Mouse (Mus musculus) heart, adult 18-20 months (tissue): ENCODE measurements around the gene Ikzf5. TPM values are rescaled to one million over a fixed set of nuclear protein-coding genes. Genes with fewer than 3 reads are reported as not detected.
A peak's percentile ranks its signal among the peaks of the same experiment; 100 is the strongest.
"Not testable (repeated sequence)": the region's sequence is repeated elsewhere in the genome, so short reads cannot be mapped to it uniquely, and the experiment has no call there.

Experiments
- DNase-seq, 2 experiments: peaks; one replicate each; pipeline ENCODE4 v3.0.0; 2021 to 2022; ENCODE audit warnings: mixed read lengths in 1 of 2
- long read RNA-seq, 2 experiments: library from polyadenylated mRNA; stranded (forward); transcript quantifications; one replicate each; pipeline ENCODE4 v2.0.0; 2021
- total RNA-seq, 2 experiments: library from RNA; stranded (reverse); gene quantifications; 2 replicates each; pipeline ENCODE4 v1.2.3; 2021

Ikzf5 gene
- total RNA-seq, result 10 to 100 TPM; 29.2 to 37.8 TPM
- long read RNA-seq, experiment 1, full-length matches to known transcripts, result 10 of 11 reads
- long read RNA-seq, experiment 1, partial matches to known transcripts, result 0 of 11 reads
- long read RNA-seq, experiment 1, other reads (novel, unspliced or antisense), result 1 of 11 reads
- long read RNA-seq, experiment 2, full-length matches to known transcripts, result 5 of 6 reads
- long read RNA-seq, experiment 2, partial matches to known transcripts, result 0 of 6 reads
- long read RNA-seq, experiment 2, other reads (novel, unspliced or antisense), result 1 of 6 reads

DNA sequence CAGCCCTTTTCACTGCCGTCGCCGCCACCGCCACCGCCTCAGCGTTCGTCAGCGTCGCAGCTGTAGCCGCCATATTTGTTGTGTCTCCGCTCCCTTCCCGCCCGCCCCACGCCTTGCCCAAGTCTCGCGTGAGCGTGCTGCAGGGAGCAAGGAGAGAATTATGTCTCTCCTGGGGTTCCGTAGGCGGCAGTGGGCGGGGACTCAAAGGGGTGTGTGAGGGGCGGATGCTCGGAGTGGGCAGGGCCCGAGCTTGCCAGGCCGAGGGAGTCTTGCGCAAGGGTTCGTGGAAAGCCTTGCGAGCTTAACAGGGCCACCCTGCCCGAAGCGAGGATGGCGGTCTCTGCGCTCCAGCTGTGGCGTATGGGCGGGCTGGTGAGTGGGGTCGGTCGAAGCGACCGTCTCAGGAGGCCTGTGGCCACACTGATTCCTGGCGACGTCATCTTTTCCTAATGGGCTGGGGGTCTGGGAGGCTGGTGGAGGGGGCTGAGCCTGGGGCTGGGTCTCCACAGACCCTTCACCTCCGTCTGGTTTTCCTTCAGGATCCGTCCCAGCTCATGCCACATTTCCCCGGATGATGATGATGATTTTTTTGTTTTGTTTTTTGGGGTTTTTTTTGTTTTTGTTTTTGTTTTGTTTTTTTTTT, at the start of gene Ikzf5, which contains the start of gene Acadsb:
Ikzf5 (minus strand) TSS at position 106 of the 643 bp plus-strand sequence.
Acadsb (plus strand) TSS at position 186 of the 643 bp plus-strand sequence.
- DNase-seq, result peak; percentile 100

- no peak for DNase-seq
These were observed 46.4 kb upstream of the Ikzf5 start for GRCm38 (mm10) chr7:131456714-131457113.

GRCm38 (mm10) chr7:131437051-131437450, 26.7 kb upstream of the Ikzf5 start:
- DNase-seq, result no peak

- no peak for DNase-seq
These were observed 24.0 kb upstream of the Ikzf5 start for GRCm38 (mm10) chr7:131434276-131434675.

- peak in 1 of 2 experiments; percentile 48 for DNase-seq
These were observed 21.9 kb upstream of the Ikzf5 start for GRCm38 (mm10) chr7:131432244-131432643.

DNA sequence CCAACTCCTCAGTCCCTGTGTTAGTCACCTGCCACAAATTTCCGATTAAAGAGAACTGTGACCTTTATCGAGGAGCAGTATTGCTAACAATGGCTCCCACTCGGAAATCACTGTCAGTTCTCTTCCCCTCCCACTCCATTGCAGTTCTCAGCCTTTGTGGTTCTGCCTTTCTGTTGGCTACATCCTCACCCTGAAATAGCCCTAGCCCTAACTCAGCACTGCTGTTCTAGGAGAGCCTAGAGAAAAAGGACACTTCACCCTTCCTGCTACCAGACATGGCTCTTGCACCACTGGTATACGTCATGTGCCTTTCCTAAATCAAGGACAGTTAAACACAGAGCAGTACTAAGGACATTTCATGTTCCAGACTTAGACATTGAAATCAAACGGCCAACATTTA, 17.0 kb upstream of the Ikzf5 start:
- no peak for DNase-seq

DNA sequence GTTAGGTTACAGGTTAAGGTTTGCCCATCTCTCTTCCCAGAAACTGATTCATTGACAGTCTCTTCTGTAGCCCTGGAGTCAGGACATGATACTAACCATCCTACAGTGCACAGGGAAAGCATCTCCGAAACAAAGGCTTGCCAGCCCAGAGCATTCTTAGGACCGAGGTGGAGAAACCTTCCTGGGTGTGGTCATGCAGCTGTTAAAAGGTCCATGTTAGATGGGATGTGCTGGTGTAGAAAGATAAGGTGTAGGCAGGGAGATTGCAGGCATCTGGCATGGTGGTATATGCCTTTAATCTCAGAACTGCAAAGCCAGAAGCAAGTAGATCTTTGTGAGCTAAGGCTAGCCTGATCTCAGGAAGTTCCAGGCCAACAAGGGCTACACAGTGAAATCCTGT, 14.6 kb upstream of the Ikzf5 start:
- DNase-seq, result no peak

GRCm38 (mm10) chr7:131417605-131418004, 7.3 kb upstream of the Ikzf5 start:
- DNase-seq, result no peak

- not testable (repeated sequence) for DNase-seq
These were observed 6.4 kb upstream of the Ikzf5 start for GRCm38 (mm10) chr7:131416742-131417141.

DNA sequence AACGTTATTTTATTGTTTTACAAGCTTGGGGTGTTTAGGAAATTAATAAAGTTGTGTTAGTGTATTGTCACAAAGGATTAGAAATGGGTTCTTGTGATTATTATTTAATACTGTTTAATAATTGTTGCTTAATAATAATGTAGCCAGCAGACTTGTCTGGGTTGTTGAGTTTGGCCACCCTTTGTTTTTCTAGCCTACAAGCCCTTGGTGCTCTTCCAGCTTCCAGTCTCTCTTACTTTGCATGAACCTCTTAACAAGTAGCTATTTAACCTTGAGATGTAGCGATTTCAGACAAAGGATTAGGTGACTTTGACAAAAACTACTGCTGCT, 1.6 kb upstream of the Ikzf5 start:
- DNase-seq, result no peak

DNA sequence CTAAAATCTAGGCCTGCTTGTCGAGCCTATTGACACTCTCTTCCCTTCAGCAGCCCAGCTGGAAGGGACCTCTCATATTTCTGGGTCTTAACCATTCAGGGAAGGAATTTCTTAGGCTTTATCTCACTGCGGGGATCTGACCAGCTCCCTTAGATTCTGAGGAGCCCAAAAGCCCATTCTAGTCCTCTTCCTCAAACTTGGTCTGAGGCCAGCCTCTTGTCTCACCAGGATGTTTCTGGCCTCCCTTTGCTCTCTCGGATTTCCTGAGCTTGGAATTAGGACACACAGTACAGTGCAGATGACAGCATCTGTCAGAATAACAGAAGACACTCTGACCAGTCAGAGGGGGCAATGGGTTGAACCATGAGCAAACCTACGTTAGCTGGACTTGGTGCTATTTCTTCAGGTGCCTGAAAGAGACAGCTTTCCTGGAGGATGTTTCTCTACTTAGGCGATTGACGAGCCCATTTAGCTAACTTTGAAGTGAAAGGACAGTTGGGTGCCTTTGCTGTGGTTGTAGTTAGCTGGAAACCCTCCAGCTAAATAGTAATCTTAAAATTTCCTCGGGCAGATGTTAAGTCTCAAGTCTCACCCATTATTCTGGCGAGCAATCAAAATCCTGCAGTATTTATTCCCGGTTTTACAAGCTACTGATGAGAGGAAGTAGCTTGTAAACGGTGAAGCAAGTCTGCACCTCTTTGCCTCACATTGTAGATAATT, 1.1 kb upstream of the Ikzf5 start:
- DNase-seq, result peak; percentile 57 to 61

DNA sequence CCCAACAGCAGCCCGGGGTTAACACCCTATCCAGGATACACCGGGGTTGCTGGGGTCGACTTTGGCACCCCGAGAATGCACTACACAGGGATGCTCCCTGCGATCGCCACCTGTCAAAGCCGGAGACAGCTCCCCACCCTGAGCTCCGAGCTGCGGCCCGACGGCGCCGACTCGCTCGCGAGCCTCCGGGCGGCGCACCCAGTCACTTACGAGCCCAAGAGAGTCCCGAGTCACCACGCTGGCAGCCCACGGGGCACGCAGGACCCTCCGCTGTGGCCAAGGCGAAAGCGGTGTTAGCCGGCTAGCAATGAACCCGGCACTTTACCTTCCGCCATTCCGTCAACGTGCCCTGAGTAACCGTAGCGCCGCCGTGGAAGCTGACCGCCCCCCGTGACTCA, 334 bp downstream of the Ikzf5 start:
- DNase-seq, result no peak

- DNase-seq, result peak in 1 of 2 experiments; percentile 16
These were observed 867 bp downstream of the Ikzf5 start for GRCm38 (mm10) chr7:131409321-131409987.

- DNase-seq, result peak in 1 of 2 experiments; percentile 26
These were observed 18.6 kb downstream of the Ikzf5 start for GRCm38 (mm10) chr7:131391761-131392160.

DNA sequence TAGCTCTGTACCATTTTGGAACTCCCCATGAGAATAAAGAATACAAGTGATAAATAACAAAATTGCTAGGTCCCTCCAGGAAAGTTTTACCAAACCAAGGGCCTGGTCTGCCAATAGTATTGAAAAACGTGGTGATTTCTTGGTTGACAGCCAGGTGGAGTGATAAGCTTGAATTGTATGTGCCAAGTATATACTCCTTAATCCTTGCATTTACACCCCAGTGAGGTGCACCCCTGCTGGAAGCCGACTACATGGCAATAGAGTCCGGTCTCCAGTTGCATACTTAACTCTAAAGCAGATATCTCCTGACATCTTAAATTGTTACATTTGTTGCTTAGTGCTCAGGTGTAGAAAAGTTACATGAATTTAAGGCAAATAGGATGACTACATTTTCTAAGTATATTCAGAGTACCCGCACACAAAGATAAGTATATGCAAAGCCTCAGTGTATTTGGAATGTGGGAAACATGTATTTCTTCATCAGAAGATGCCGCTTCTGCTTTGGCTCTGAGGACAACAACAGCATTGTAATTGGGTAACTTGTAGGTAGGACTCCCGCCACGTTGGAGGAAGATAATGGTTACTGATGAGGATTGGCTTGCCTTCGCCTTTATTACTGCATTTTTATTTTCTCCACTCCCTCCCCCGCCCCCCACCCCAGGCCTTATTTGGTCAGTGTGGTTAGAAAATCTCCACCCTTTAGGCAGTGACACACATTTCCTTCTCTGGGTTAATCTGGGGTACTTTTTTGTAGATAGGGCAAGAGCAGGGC, 38.3 kb downstream of the Ikzf5 start:
- DNase-seq, result no peak

GRCm38 (mm10) chr7:131371470-131371860, 38.9 kb downstream of the Ikzf5 start:
- DNase-seq, result no peak

GRCm38 (mm10) chr7:131370648-131371469, 39.5 kb downstream of the Ikzf5 start, which contains the start of gene Pstk:
Pstk (plus strand) TSS chr7:131371141.
- DNase-seq, result peak; percentile 92 to 93

DNA sequence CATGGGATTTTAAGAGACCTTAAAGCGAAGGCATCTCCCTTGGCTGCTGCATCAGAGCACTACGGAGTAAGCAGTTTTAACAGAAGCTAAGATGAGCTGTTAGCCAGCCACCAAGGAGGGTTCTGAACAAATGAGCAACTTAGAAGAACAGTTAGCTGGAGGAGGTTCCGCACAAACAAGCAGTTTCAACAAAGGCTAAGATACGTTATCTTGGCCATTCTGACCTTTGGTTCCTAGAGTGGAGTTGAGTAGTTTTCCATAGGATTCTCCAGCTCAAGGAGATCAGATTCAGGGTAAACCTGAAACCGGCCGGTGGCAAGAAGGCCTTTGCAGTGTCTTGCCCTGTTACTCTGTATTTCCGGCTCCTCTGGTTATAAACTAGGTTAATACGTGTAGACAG, 46.2 kb downstream of the Ikzf5 start:
- no peak for DNase-seq

GRCm38 (mm10) chr7:131362615-131363300, 47.6 kb downstream of the Ikzf5 start, which contains the start of gene 2310057M21Rik:
2310057M21Rik (minus strand) TSS chr7:131362759.
- peak; percentile 96 to 97 for DNase-seq

- DNase-seq, result no peak
These were observed 48.1 kb downstream of the Ikzf5 start for GRCm38 (mm10) chr7:131362269-131362614.
